Mouse (Mus musculus) embryonic fibroblast, embryonic 13.5 days (primary cell): ENCODE measurements at regions not wholly inside any gene's neighbourhood (a gene's known extent, or its start where the extent isn't known, plus 50 kb on each side); places are given as distances from the start of the nearest gene placed in this dataset.

Experiments used
- CTCF ChIP-seq: IDR thresholded peaks from 2 replicates; pipeline ENCODE4 v1.5.1; 2011; ENCODE audit warnings: mild to moderate bottlenecking, control low read depth, low read length, moderate library complexity, borderline replicate concordance; ENCODE audit not compliant: insufficient read depth
- POLR2A ChIP-seq: IDR thresholded peaks from 2 replicates; pipeline ENCODE4 v1.6.1; 2011; ENCODE audit warnings: low read depth, mild to moderate bottlenecking, control low read depth, low read length, moderate library complexity

DNA sequence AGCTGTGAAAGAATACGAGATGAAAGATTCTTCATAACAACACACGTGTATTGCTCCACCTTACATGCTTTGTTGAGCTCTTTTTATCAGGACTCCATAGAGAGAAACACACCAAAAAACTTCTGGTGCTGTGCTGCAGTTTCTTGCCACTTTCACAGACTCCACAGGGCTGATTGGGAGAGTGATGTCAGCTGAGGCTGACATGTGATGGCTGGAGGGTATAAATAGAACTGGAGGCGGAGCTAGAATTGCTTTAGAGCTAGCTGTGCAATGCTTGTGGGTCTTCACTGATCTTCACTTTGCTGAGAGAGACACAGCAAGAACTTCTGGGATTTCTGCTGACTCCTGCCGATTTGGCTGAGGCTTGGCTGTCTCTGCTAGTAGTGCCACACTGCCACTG is 285.3 kb downstream of the Epha4 start:
- TF ChIP-seq CTCF (no peak), POLR2A (no peak)
